Mouse (Mus musculus): Measurements from ENCODE around the gene Bcam. TPM values are rescaled to one million over a fixed set of nuclear protein-coding genes. Genes with fewer than 3 reads are reported as not detected.

The Bcam gene
- polyA plus RNA-seq, 1 experiment from 2014 or later, result 8.8 TPM

DNA sequence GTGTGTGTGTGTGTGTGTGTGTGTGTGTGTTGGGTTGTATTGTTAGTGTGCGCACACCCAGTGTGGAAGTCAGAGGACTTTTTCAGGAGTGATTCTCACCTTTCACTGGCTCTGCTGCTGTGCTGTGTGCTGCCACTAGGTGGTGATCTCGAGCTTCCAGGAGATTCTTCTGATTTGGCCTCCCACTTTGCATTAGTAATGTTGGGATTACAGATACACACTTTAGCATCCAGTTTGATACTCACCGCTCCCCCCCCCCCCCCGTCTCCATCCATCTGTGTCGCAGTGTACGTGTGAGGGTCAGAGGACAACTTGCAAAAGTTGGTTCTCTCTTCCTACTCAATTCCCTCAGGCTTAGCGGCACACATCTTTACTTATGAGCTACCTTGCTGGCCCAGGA, 32.2 kb upstream of the Bcam start:
- H3K27ac ChIP-seq (ENCODE audit: low read depth), result no peak overlapping the region
- ATAC-seq (peak; percentile 17; the same call in 1 of the 2 replicates), DNase-seq (peak; percentile 82)
- no peak overlapping the region for H3K9ac ChIP-seq (replicated peaks)
- H3K4me3 ChIP-seq (ENCODE audit: low read depth, low read length), result no peak overlapping the region
- TF ChIP-seq CTCF (IDR thresholded peaks at IDR 0.05; ENCODE audit: low read depth) (peak; percentile 92), EP300 (IDR thresholded peaks at IDR 0.05; ENCODE audit: low read depth) (no peak)
- no peak overlapping the region for H3K4me2 ChIP-seq (ENCODE audit: low read depth, low read length)
- H3K9me3 ChIP-seq (ENCODE audit: low read length), result no peaks in the 10 kb centered on the region
- no peaks in the 10 kb centered on the region for H3K27me3 ChIP-seq (ENCODE audit: insufficient read depth, low read length)
- WGBS (ENCODE audit: insufficient replicate concordance), result 18% methylated on average over 7 of the region's 7 CpGs
- no peaks in the 10 kb centered on the region for H3K36me3 ChIP-seq (replicated peaks; ENCODE audit: insufficient read depth, low read length)
- peaks cover 8% of the 10 kb centered on the region for H3K4me1 ChIP-seq (ENCODE audit: insufficient read depth)

DNA sequence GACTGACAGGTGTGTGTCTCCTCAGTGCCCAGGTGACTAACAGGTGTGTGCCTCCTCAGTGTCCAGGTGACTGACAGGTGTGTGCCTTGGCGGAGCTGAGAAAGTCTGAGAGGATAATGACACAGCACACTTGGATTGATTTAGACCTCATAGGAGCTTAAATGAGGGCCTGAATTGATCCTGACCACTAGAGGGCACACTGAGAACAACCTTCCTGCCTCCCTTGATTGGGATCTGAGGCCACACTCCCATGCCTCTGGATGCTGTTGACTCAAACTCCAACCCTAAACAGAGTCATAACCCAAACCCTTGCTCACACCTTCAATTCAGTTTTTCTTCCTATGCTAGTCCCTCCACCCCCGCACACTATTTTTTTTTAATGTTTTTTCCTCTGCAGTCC, 29.9 kb upstream of the Bcam start:
- Histone ChIP-seq H3K36me3 (replicated peaks; ENCODE audit: insufficient read depth, low read length) (no peaks in the 10 kb centered on the region), H3K9me3 (ENCODE audit: low read length) (no peaks in the 10 kb centered on the region), H3K27ac (ENCODE audit: low read depth) (no peak overlapping the region), H3K9ac (replicated peaks) (no peak overlapping the region), H3K4me1 (ENCODE audit: insufficient read depth) (peaks cover 8% of the 10 kb centered on the region), H3K4me3 (ENCODE audit: low read depth, low read length) (no peak overlapping the region), H3K4me2 (ENCODE audit: low read depth, low read length) (no peak overlapping the region), H3K27me3 (ENCODE audit: insufficient read depth, low read length) (no peaks in the 10 kb centered on the region)
- ATAC-seq (no peak), DNase-seq (peak; percentile 44)
- WGBS (ENCODE audit: insufficient replicate concordance), result 38% methylated on average over 2 of the region's 2 CpGs
- TF ChIP-seq EP300 (IDR thresholded peaks at IDR 0.05; ENCODE audit: low read depth), result no peak
- TF ChIP-seq CTCF (IDR thresholded peaks at IDR 0.05; ENCODE audit: low read depth), result peak; percentile 84

DNA sequence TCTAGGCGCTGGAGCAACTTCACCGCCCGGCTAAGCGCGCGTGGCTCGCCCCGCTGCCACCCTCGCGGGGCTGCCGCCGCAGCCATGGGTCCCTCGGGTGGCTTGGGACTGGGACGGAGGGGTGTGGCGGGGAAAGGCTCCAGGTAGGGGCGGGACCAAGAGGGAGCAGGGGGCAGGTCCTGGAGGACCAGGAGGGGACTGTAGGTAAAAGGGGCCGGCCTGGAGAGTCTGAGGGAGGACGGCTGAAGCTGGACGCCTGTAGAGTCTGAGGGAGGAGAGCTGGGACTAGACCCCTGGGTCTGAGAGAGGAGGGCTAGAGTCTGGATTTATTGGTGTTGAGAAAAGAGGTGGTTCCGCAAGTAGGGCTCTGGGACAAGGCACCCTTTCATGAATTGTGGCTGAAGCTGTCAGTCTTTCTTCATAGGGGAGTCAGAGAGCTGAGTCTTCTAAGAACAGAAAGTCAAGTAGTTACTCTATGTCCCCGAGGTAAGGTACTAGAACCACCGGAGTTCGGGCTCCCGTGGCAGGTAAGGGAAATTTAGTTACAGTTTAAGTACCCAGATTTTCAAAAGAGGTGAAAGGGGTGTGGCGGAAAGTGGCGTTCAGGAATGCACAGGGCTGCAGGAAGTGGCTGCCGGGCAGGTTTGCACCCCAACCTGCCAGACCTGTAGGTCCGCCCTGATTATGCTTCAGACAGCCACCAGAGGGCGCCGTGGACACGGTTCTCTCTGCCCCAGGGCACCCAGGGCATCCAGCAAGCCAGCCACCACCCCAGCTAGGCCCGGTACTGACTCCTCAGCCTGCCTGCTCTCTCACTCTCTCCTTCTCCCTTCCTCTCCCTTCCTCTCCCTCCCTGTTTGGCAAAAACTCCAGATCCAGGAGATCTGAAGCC, 26.1 kb upstream of the Bcam start, which contains the start of gene Cblc:
Cblc (minus strand) TSS at position 113 of the 892 bp plus-strand sequence.
- TF ChIP-seq EP300 (IDR thresholded peaks at IDR 0.05; ENCODE audit: low read depth), result no peak
- peak; percentile 93 for TF ChIP-seq CTCF (IDR thresholded peaks at IDR 0.05; ENCODE audit: low read depth)
- no peaks in the 10 kb centered on the region for H3K9me3 ChIP-seq (ENCODE audit: low read length)
- no peaks in the 10 kb centered on the region for H3K36me3 ChIP-seq (replicated peaks; ENCODE audit: insufficient read depth, low read length)
- peak within 1 kb of the TSS; percentile 20; the same call in 1 of the 2 replicates for H3K27ac ChIP-seq (ENCODE audit: low read depth)
- WGBS (ENCODE audit: insufficient replicate concordance), result 4% methylated on average over 32 of the region's 32 CpGs
- peaks cover 7% of the 10 kb centered on the region; the same call in 1 of the 2 replicates for H3K4me1 ChIP-seq (ENCODE audit: insufficient read depth)
- H3K9ac ChIP-seq (replicated peaks), result peak within 1 kb of the TSS; percentile 27; the same call in 1 of the 2 replicates
- peak; percentile 85 for ATAC-seq
- peak; percentile 89 for DNase-seq
- H3K4me2 ChIP-seq (ENCODE audit: low read depth, low read length), result peak within 1 kb of the TSS; percentile 61
- peak within 1 kb of the TSS; percentile 33 for H3K4me3 ChIP-seq (ENCODE audit: low read depth, low read length)
- H3K27me3 ChIP-seq (ENCODE audit: insufficient read depth, low read length), result no peaks in the 10 kb centered on the region

DNA sequence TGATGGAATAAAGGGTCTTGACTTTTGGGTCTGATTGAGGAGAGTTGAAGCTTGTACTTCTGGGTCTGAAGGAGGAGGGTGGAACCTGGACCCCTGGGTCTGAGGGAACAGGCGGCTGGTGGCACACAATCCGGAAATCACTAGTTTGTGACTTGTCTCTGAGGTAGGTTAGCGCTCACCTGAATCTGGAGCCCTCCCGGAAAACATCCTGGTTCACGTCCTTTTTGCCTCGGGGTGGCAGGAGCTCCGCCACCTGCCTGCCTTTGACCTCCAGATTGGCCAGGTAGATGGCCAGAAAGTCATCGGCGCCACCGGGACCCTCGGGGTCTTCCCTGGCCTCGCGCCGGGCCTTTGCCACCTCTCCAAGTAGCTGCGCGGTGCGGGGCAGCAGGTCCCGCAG, 25.4 kb upstream of the Bcam start:
- Histone ChIP-seq H3K4me1 (ENCODE audit: insufficient read depth) (peaks cover 7% of the 10 kb centered on the region; the same call in 1 of the 2 replicates), H3K4me2 (ENCODE audit: low read depth, low read length) (peak overlapping the region; percentile 61), H3K36me3 (replicated peaks; ENCODE audit: insufficient read depth, low read length) (no peaks in the 10 kb centered on the region), H3K27me3 (ENCODE audit: insufficient read depth, low read length) (no peaks in the 10 kb centered on the region), H3K9me3 (ENCODE audit: low read length) (no peaks in the 10 kb centered on the region), H3K9ac (replicated peaks) (peak overlapping the region; percentile 27; the same call in 1 of the 2 replicates), H3K27ac (ENCODE audit: low read depth) (no peak overlapping the region), H3K4me3 (ENCODE audit: low read depth, low read length) (peak overlapping the region; percentile 33)
- DNase-seq, result no peak
- TF ChIP-seq CTCF (IDR thresholded peaks at IDR 0.05; ENCODE audit: low read depth), result no peak
- no peak for TF ChIP-seq EP300 (IDR thresholded peaks at IDR 0.05; ENCODE audit: low read depth)
- WGBS (ENCODE audit: insufficient replicate concordance), result 14% methylated on average over 18 of the region's 18 CpGs
- no peak for ATAC-seq

DNA sequence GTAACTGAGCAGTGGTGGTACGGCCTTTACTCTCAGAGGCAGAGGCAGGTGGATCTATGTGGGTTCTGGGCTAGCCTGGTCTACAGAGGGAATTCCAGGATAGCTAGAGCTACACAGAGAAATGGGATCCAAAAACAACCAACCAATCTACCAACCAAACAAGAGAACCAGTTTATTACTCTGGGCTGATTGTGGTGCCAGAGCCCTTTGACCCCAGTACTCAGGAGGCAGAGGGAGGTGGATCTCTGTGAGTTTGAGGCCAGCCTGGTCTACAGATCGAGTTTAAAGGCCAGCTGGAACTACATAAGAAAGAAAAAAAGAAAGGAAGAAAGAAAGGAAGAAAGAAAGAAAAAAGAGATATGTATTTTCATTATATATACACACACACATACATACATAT, 24.4 kb upstream of the Bcam start:
- Histone ChIP-seq H3K27ac (ENCODE audit: low read depth) (no peak overlapping the region), H3K4me2 (ENCODE audit: low read depth, low read length) (no peak overlapping the region), H3K4me3 (ENCODE audit: low read depth, low read length) (no peak overlapping the region), H3K27me3 (ENCODE audit: insufficient read depth, low read length) (no peaks in the 10 kb centered on the region), H3K36me3 (replicated peaks; ENCODE audit: insufficient read depth, low read length) (no peaks in the 10 kb centered on the region), H3K9ac (replicated peaks) (no peak overlapping the region), H3K4me1 (ENCODE audit: insufficient read depth) (peaks cover 7% of the 10 kb centered on the region; the same call in 1 of the 2 replicates), H3K9me3 (ENCODE audit: low read length) (no peaks in the 10 kb centered on the region)
- DNase-seq (no peak), ATAC-seq (no peak)
- TF ChIP-seq CTCF (IDR thresholded peaks at IDR 0.05; ENCODE audit: low read depth), result no peak
- WGBS (ENCODE audit: insufficient replicate concordance), result 65% methylated on average over 2 of the region's 2 CpGs
